ENCODE assay signal across 8 mouse cellular contexts in the genomic region with DNA sequence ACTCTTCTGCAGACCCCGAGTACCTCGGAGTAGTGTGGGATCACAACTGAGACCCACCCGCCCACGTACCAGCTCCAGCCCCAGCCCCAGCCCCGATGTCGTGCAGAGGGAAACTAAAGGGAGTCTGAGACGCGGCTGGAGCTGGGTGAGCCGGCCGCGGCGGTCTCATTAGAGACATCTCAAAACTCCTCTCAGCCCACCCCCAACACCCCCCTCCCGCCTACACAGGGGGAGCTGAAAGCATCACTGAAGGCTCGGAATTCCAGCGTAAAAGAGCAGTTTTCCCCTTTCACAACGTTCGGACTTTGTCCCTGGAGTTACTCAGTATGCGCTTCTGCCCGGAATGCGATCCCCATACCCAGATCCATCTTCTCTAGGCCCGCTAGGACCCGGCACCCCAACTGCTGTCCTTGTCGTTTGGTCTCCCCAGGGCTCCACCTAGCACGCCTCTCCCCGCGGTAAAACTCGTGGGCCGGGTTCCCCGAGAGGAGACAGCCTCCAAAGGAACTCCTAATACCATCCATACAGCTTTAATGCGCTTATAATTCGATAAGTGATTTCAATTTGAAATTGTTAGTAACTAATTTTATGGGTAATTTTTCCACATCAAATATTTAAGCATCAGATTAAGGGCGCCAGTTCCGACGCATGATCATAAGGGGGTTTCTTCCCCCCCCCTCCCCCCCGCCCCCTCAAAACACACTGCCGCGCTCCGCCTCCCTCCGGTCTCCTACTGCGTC.
DNase-seq lines count a peak whose midpoint lies in the region; ATAC-seq and TF ChIP-seq lines count a peak whose summit lies in the region.

No protein-coding gene starts in this region.

- H3K4me3 ChIP-seq in layer of hippocampus, adult 2 months: no peak overlapping the region; the same call in 1 of the 2 replicates
- H3K4me3 ChIP-seq in MEL (ENCODE audit: control insufficient read depth in 1 of 2, insufficient read depth in 1 of 2, low read depth in 2 of 2, low read length in 2 of 2): peak overlapping the region; percentile 32 to 40
- 0 out of 2 replicates have a peak overlapping the region, but pooled peaks have one; percentile 37 for H3K4me3 ChIP-seq in cortical plate, adult 2 months (ENCODE audit: insufficient read depth, low read length)
- peak overlapping the region; percentile 32 for H3K4me3 ChIP-seq in limb, embryonic 11.5 days (ENCODE audit: low read depth, low read length)
- peak overlapping the region; percentile 40 for H3K4me3 ChIP-seq in midbrain, embryonic 14.5 days (replicated peaks; ENCODE audit: low read depth, low read length)

- TF ChIP-seq POLR2A in MEL (IDR thresholded peaks at IDR 0.05; ENCODE audit: control insufficient read depth in 1 of 2, insufficient read depth in 1 of 2, low read depth in 1 of 2, low read length in 2 of 2, poor library complexity in 1 of 2): no peak; a peak in 1 of 4 replicates
- no peak for TF ChIP-seq POLR2A in cortical plate, adult 2 months (IDR thresholded peaks at IDR 0.05; ENCODE audit: extremely low read depth, insufficient read depth, low read length)

- H3K9me3 ChIP-seq in MEL (replicated peaks; ENCODE audit: insufficient read depth, low read length): no peaks in the 10 kb centered on the region
- H3K9me3 ChIP-seq in limb, embryonic 11.5 days (ENCODE audit: control insufficient read depth, low read length): no peaks in the 10 kb centered on the region
- H3K9me3 ChIP-seq in midbrain, embryonic 14.5 days (ENCODE audit: control insufficient read depth, low read length): no peaks in the 10 kb centered on the region

- H3K79me2 ChIP-seq in MEL (ENCODE audit: control insufficient read depth, insufficient read depth, low read length, poor library complexity): no peaks in the 10 kb centered on the region; the same call in 1 of the 2 replicates

- DNase-seq in layer of hippocampus, adult 2 months (ENCODE audit: low spot score in 2 of 2): no peak
- no peak for DNase-seq in layer of hippocampus, adult 18-20 months (ENCODE audit: low spot score in 2 of 2)
- no peak for DNase-seq in MEL (ENCODE audit: low read depth, low spot score)
- peak; percentile 53 to 55 for DNase-seq in heart, postnatal 10 days
- peak; percentile 69 for DNase-seq in limb, embryonic 11.5 days (ENCODE audit: low spot score)
- DNase-seq in midbrain, embryonic 14.5 days: peak; percentile 66

- no peak for TF ChIP-seq EP300 in MEL (IDR thresholded peaks at IDR 0.05; ENCODE audit: low read depth in 1 of 2, low read length in 2 of 2)

- H3K36me3 ChIP-seq in MEL (ENCODE audit: control insufficient read depth in 1 of 2, insufficient read depth in 2 of 2, low read length in 2 of 2): peaks cover 0 to 6% of the 10 kb centered on the region in 2 experiments; a peak in 2 of 4 replicates
- no peaks in the 10 kb centered on the region for H3K36me3 ChIP-seq in limb, embryonic 11.5 days (ENCODE audit: control insufficient read depth, insufficient read depth, low read length)
- no peaks in the 10 kb centered on the region for H3K36me3 ChIP-seq in midbrain, embryonic 14.5 days (ENCODE audit: control insufficient read depth, insufficient read depth, low read length)

- no peak overlapping the region for H3K27ac ChIP-seq in layer of hippocampus, adult 2 months
- H3K27ac ChIP-seq in MEL (ENCODE audit: control insufficient read depth, low read depth, low read length): no peak overlapping the region
- no peak overlapping the region for H3K27ac ChIP-seq in cortical plate, adult 2 months (ENCODE audit: insufficient read depth, low read length)
- peak overlapping the region; percentile 47; the same call in 1 of the 2 replicates for H3K27ac ChIP-seq in limb, embryonic 11.5 days (replicated peaks; ENCODE audit: low read depth, low read length)
- peak overlapping the region; percentile 81 for H3K27ac ChIP-seq in midbrain, embryonic 14.5 days (replicated peaks; ENCODE audit: low read depth, low read length)

- ATAC-seq in limb, embryonic 11.5 days (ENCODE audit: insufficient number of reproducible peaks, low FRiP score, low TSS enrichment, low read depth): peak; percentile 24; the same call in 1 of the 2 replicates
- peak; percentile 26 for ATAC-seq in midbrain, embryonic 14.5 days (ENCODE audit: low FRiP score, low TSS enrichment)
- no peak for ATAC-seq in activated CD4-positive, CD25-positive, alpha-beta regulatory T cell, adult 4 months

- TF ChIP-seq RAD21 in MEL (IDR thresholded peaks at IDR 0.05; ENCODE audit: low read depth, low read length): no peak

- peak overlapping the region; percentile 66 for H3K4me2 ChIP-seq in limb, embryonic 11.5 days (ENCODE audit: low read depth, severe bottlenecking)
- peak overlapping the region; percentile 70 for H3K4me2 ChIP-seq in midbrain, embryonic 14.5 days (ENCODE audit: low read length)

- under 1% methylated on average over 40 of the region's 40 CpGs for WGBS in limb, embryonic 11.5 days
- WGBS in midbrain, embryonic 14.5 days: under 1% methylated on average over 40 of the region's 40 CpGs

- peak; percentile 61 for TF ChIP-seq CTCF in layer of hippocampus, adult 2 months (conservative IDR thresholded peaks at IDR 0.05)
- TF ChIP-seq CTCF in MEL (IDR thresholded peaks at IDR 0.05 in 2 of 3, conservative IDR thresholded peaks at IDR 0.05 in 1 of 3; ENCODE audit: control insufficient read depth in 1 of 3, insufficient read depth in 1 of 3, low read depth in 2 of 3, low read length in 3 of 3, poor library complexity in 1 of 3, severe bottlenecking in 1 of 3): no peak
- no peak for TF ChIP-seq CTCF in cortical plate, adult 2 months (IDR thresholded peaks at IDR 0.05; ENCODE audit: extremely low read depth, insufficient read depth, low read length)

- H3K4me1 ChIP-seq in MEL (ENCODE audit: control insufficient read depth in 1 of 2, insufficient read depth in 2 of 2, low read length in 2 of 2): peaks cover 2% of the 10 kb centered on the region in 2 experiments; a peak in 1 of 4 replicates
- H3K4me1 ChIP-seq in cortical plate, adult 2 months (ENCODE audit: control insufficient read depth, insufficient read depth, low read length): no peaks in the 10 kb centered on the region
- H3K4me1 ChIP-seq in limb, embryonic 11.5 days (ENCODE audit: control insufficient read depth, insufficient read depth, low read length): peaks cover 8% of the 10 kb centered on the region; the same call in 1 of the 2 replicates
- H3K4me1 ChIP-seq in midbrain, embryonic 14.5 days (ENCODE audit: control insufficient read depth, insufficient read depth, low read length): peaks cover 27% of the 10 kb centered on the region; the same call in 1 of the 2 replicates

- intact Hi-C loops in heart, postnatal 10 days (cut with DNase I): loop anchor here (1.0 to 10.0 kb wide), 7 partner anchors 80 to 1412 kb away; no protein-coding TSS in a partner anchor

- peak overlapping the region; percentile 3; the same call in 1 of the 2 replicates for H3K9ac ChIP-seq in MEL (ENCODE audit: control insufficient read depth, low read depth, low read length, poor library complexity, severe bottlenecking)
- H3K9ac ChIP-seq in limb, embryonic 11.5 days (ENCODE audit: low read length): peak overlapping the region; percentile 52
- H3K9ac ChIP-seq in midbrain, embryonic 14.5 days (replicated peaks; ENCODE audit: low read length): no peak overlapping the region; the same call in 1 of the 2 replicates

- H3K27me3 ChIP-seq in MEL (ENCODE audit: control insufficient read depth in 1 of 2, insufficient read depth in 2 of 2, low read length in 2 of 2): peaks cover 0 to 4% of the 10 kb centered on the region in 2 experiments; a peak in 1 of 4 replicates
- H3K27me3 ChIP-seq in limb, embryonic 11.5 days (ENCODE audit: control insufficient read depth, insufficient read depth, low read length): peaks cover 32% of the 10 kb centered on the region
- H3K27me3 ChIP-seq in midbrain, embryonic 14.5 days (ENCODE audit: control insufficient read depth, insufficient read depth, low read length): peaks cover 33% of the 10 kb centered on the region

TF ChIP-seq in MEL, 35 proteins besides CTCF, POLR2A, EP300 and RAD21:
- TF ChIP-seq ZKSCAN1 (IDR thresholded peaks at IDR 0.05; ENCODE audit: low read depth, low read length): no peak
- peak; percentile 79; the same call in 1 of the 2 replicates for TF ChIP-seq MAZ (IDR thresholded peaks at IDR 0.05; ENCODE audit: low read depth, low read length)
- TF ChIP-seq SMC3 (IDR thresholded peaks at IDR 0.05; ENCODE audit: low read depth, low read length): no peak
- TF ChIP-seq ZMIZ1 (IDR thresholded peaks at IDR 0.05; ENCODE audit: low read depth, low read length): no peak
TF ChIP-seq in MEL: peak in this region for 1.

Comparison
In these comparisons a context has a peak if more than half of its experiments do, and no peak if none do; other contexts are left out.
1. DNase-seq: peak in heart, postnatal 10 days (2 of 2), limb, embryonic 11.5 days (single experiment) and midbrain, embryonic 14.5 days (single experiment); none in layer of hippocampus, adult 2 months (0 of 2), layer of hippocampus, adult 18-20 months (0 of 2) and MEL (single experiment).
2. H3K27ac ChIP-seq: peak in limb, embryonic 11.5 days (single experiment) and midbrain, embryonic 14.5 days (single experiment); none in layer of hippocampus, adult 2 months (single experiment), MEL (single experiment) and cortical plate, adult 2 months (single experiment).